Mouse (Mus musculus): ENCODE results near the gene Pabpn1. TPM values are rescaled to one million over a fixed set of nuclear protein-coding genes. Genes with fewer than 3 reads are reported as not detected.

The Pabpn1 gene
- total RNA-seq (2021), result 154 and 191 TPM in 2 replicates
- long read RNA-seq, experiment 1, transcript Pabpn1-202 (6 exons, 1,761 nt), result minor isoform, 22 of 148 reads
- long read RNA-seq, experiment 1, transcript Pabpn1-201 (7 exons, 1,030 nt), result major isoform, 51 of 148 reads
- long read RNA-seq, experiment 1, transcript Pabpn1-207 (5 exons, 1,775 nt), result minor isoform, 5 of 148 reads
- long read RNA-seq, experiment 1, partial matches to known transcripts, result 22 of 148 reads
- long read RNA-seq, experiment 1, other reads (novel, unspliced or antisense), result 42 of 148 reads
- long read RNA-seq, experiment 2, transcript Pabpn1-202 (6 exons, 1,761 nt), result minor isoform, 11 of 97 reads
- long read RNA-seq, experiment 2, transcript Pabpn1-201 (7 exons, 1,030 nt), result major isoform, 24 of 97 reads
- long read RNA-seq, experiment 2, partial matches to known transcripts, result 5 of 97 reads
- long read RNA-seq, experiment 2, other reads (novel, unspliced or antisense), result 51 of 97 reads

GRCm38 (mm10) chr14:54892200-54892599 lies at the start of gene Pabpn1:
Gene Pabpn1 (plus strand): TSS chr14:54892500.
- no peak for DNase-seq

- peak; percentile 60 for DNase-seq
Measured at GRCm38 (mm10) chr14:54843461-54843860, 48.8 kb upstream of the Pabpn1 start.

DNA sequence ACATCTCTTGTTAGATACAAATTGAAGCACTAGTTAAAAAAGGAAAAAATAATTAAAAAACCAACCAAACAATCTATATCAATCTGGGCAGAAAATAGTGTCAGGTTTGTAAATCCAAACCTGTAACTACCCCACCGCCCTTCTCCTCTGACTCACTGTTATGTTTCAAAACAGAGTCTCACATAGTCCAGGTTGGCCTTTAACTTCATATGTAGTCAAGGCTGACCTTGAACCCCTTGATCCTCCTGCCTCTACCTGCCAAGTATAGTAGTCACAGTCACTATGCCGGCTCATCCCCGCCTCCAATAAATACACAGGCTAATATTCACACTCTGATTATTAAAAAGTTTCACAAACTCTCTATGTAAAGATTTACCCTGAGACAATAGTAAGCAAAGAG lies 36.6 kb upstream of the Pabpn1 start:
- DNase-seq, result no peak

DNA sequence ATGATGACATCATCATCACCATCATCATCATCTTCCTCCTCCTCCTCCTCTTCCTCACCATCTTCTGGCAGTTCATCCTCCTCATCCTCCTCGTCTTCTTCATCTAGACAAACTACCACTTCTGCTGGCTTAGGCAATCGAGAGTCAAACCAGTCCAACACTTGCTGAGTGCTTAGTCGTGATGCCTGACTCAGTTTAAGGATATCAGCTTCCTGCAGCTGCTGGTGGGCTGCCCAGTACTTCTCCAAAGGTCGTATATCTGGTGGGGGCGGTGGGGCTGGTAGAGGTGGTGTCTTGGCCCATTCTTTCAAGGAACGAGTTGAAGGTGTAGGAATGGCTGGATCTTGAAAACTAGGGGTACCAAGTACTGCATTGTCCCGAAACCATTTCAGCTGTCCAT lies 35.6 kb upstream of the Pabpn1 start:
- no peak for DNase-seq

GRCm38 (mm10) chr14:54857891-54858290 lies 34.4 kb upstream of the Pabpn1 start:
- no peak for DNase-seq

DNA sequence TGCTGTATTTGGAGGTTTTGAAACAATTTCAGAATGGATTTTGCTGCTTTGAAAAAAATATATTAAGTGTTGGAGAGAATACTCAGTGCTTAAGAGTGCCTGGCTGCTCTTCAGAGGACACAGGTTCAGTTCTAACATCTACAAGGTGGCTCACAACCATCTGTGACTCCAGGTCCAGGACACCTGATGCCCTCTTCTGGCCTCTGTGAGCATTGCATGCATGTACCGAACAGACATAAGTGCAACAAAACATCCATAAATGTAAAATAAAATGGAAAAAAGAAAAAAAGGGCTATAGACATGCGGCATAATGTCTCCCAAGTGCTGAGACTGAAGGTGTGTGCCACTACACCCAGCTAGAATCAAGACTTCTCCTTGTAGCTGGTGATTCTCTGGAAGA lies 31.8 kb upstream of the Pabpn1 start:
- DNase-seq, result peak; percentile 75

DNA sequence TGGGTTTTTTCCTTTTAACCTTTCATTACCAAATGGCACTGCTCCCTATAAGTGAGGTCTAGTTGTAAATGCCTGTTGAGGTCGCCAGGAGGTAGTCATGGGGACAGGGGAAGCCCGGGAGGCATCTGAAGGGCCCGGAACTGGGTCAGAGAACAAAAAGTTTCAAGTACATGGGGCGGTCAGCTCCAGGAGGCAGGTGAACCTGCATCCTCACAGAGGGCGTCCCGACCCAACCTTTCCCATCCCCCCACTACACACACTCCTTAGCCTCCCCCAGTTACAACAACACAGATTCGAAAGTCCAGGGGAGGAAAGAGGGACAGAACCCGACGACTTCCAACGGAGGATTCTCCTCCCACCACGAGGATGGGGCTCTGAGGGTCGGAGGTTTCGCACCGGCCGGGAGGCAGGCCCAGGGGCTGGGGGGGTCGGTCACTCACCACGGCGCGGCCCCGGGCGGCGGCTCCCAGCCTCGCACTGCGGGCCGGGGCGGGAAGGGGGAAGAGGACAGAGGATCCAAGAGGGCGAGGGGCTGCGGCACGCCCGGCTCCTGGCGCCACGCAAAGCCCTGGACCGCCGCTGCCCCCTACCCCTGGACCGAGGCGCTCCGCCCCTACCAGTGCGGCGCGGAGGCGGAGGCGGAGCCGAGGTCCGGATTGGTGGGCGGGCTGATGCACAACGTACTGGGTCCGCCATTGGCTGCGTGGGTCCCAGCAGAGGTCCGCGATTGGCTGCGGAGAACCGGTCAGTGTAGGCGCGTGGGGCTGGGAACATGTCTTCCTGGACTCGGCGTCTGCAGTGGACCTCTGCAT lies 28.6 kb upstream of the Pabpn1 start:
- DNase-seq, result peak; percentile 96

GRCm38 (mm10) chr14:54864313-54865036 lies 27.8 kb upstream of the Pabpn1 start:
- no peak for DNase-seq

DNA sequence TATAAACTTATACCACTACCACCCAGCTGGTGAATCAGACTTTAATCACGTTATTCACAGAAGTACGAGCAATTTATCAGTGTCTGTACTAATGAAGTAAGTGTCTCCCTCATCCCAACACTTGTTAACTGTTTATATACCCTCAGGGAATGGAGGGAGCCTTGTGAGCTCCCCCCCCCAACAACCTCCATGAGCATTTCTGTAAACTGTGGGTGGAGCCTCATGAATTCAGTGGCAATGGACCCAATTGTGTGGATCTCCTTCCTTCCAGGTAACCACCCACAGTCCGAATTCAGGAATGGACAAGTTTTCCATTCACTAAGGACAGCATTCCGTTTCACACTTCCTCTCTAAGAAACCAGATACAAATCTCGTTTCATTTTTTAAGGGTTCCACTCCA lies 26.7 kb upstream of the Pabpn1 start:
- DNase-seq, result no peak

- no peak for DNase-seq
Measured at GRCm38 (mm10) chr14:54866268-54866667, 26.0 kb upstream of the Pabpn1 start.

DNA sequence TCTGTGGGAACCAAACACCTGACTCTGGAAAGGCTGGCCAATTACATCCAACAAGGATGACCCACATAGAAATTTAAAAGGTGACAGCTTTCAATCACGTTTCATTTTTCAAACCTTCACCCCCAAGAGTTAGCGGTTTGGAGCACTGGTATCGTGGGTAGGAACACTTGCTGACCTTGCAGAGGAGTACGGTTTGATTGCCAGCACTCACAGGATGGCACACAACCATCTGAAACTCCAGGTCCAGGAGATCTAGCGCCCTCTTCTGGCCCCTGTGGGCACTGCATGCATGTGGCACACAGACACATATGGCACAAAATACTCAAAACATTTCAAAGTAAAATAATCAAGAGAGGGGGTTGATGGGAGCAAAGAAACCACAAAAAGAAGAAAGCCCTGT lies 25.4 kb upstream of the Pabpn1 start:
- peak; percentile 52 for DNase-seq

DNA sequence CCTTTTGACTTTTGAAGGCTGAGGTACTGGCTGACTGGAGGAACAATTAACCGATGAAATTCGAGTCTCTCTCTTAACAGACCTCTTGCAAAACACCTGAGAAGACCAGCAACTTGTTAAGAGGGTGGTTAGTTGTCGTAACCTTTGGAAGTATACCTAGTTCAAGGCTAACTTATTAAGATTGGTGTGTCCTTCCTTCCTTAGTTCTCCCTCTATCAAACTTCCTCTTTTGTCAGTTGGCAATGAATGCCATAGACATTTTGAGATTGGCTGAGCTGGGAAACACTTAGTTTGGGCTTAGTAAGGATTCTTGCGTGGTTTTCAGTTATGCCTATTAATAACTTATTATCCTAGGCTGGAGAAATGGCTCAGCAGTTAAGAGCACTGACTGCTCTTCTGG lies 24.3 kb upstream of the Pabpn1 start:
- no peak for DNase-seq

GRCm38 (mm10) chr14:54870861-54871260 lies 21.4 kb upstream of the Pabpn1 start, which contains the start of gene Homez:
Gene Homez (minus strand): TSS chr14:54870961.
- DNase-seq, result no peak

- DNase-seq, result no peak
Measured at GRCm38 (mm10) chr14:54874165-54874564, 18.1 kb upstream of the Pabpn1 start.

DNA sequence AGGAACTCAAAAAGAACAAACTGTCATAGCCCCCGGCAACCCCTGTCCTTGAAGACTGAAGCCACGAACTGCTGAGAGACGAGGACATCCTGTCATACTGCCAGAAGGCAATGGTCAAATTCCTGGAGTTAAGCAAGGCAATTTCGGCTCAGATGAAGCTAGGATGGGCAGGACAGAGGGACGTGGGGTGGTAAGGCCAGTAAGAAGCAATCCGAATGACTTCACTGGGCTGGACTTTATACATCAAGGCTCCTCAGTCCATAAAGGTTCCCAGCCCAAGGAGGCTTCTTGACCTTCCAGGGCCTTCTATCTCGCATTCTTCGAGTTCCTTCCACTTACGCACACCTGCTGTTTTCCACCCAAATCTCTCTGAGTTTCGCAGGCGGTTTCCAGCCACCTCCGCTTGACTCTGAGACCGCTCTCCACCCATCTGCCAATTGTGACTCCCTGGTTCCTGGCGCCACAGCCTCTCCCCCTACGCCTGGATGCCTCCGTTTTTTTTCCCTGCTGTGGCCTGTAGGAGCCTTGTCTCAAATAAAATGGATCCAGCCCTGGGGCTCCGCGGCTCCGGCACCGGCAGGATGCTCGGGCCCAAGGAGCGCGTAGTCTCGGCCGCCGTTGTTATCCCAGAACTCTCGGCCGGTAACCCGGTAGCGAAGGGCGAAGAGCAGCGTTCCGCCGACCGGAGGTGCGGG lies 16.3 kb upstream of the Pabpn1 start:
- DNase-seq, result peak; percentile 41

GRCm38 (mm10) chr14:54876539-54877047 lies 15.7 kb upstream of the Pabpn1 start:
- peak; percentile 96 for DNase-seq

GRCm38 (mm10) chr14:54877048-54877715 lies 15.1 kb upstream of the Pabpn1 start, which contains the start of gene Ppp1r3e:
Gene Ppp1r3e (minus strand): TSS chr14:54877550.
- peak; percentile 86 for DNase-seq

DNA sequence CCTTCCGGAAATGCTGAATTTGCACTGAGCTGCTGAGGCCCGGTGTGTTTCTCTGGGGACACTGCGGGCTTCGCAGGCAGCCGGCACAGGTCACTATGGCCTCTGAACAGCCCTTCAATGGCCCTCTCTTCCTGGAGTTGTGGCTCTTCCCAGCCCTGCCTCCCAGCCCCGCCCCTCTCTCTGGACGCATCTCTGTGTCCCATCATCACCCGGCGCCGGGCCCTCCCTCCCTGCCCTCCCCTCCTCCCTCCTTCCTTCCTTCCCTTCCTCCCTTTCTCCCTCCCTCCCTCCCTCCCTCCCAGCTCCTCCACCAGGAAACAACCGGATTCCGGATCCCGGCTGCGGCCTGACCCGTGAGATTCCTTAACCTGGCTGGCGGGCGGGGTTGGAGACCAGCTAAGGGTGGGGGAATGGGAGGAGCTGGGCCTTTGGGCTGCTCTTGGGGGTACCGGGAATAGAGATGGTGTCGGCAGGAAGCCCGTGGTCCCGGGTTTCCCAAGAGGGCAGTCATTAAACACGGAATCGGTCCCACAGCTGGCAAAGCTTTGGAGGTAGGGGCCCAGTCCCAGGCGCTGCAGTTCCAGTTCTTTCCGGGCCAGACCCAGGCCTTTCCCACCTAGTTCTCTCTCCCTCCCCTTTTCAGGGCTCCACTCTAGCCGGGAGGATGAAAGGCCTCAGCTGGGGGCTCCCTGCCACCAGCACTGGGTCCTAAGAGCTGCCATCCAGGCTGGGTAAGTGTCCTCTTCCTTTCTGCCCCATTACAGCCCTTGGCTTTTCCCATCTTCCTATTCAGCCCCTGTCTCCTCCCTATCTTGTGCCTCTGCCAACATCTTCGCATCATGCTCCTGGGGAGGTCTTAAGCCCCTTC lies 8.9 kb upstream of the Pabpn1 start, which contains the start of the genes Bcl2l2 and Gm20521:
Gene Bcl2l2 (plus strand): TSS at position 224 of the 868 bp plus-strand sequence.
Gene Gm20521 (plus strand): TSS at position 288 of the 868 bp plus-strand sequence.
- peak; percentile 96 for DNase-seq

GRCm38 (mm10) chr14:54884022-54884712 lies 8.1 kb upstream of the Pabpn1 start:
- no peak for DNase-seq
